Mouse (Mus musculus) Muller cell, postnatal 12 days (primary cell): Measurements from ENCODE around the gene Hist2h4.
"Not testable (repeated sequence)": the region's sequence is repeated elsewhere in the genome, so short reads cannot be mapped to it uniquely, and the experiment has no call there.

Source experiments
- DNase-seq: peaks from one replicate; pipeline ENCODE4 v3.0.0-alpha.2; 2015; ENCODE audit errors: inconsistent ontology term

The Hist2h4 gene

GRCm38 (mm10) chr3:96262979-96263550 is at the start of gene Hist2h4:
TSS of gene Hist2h4 (minus strand) at chr3:96263311.
- peak; percentile 97 for DNase-seq

GRCm38 (mm10) chr3:96312341-96313098 is 49.4 kb upstream of the Hist2h4 start:
- no peak for DNase-seq

GRCm38 (mm10) chr3:96309441-96309840 is 46.3 kb upstream of the Hist2h4 start:
- no peak for DNase-seq

- no peak for DNase-seq
Observed at GRCm38 (mm10) chr3:96306506-96306905, 43.4 kb upstream of the Hist2h4 start.

- no peak for DNase-seq
Observed at GRCm38 (mm10) chr3:96302076-96302475, 39.0 kb upstream of the Hist2h4 start.

GRCm38 (mm10) chr3:96300706-96301529 is 37.8 kb upstream of the Hist2h4 start:
- no peak for DNase-seq

- no peak for DNase-seq
Observed at GRCm38 (mm10) chr3:96299562-96299961, 36.5 kb upstream of the Hist2h4 start.

- DNase-seq = no peak
Observed at GRCm38 (mm10) chr3:96298360-96298759, 35.2 kb upstream of the Hist2h4 start.

GRCm38 (mm10) chr3:96293787-96294186 is 30.7 kb upstream of the Hist2h4 start, which contains the start of gene Fcgr1:
TSS of gene Fcgr1 (minus strand) at chr3:96293969.
- DNase-seq = no peak

- no peak for DNase-seq
Observed at GRCm38 (mm10) chr3:96293368-96293767, 30.3 kb upstream of the Hist2h4 start.

- no peak for DNase-seq
Observed at GRCm38 (mm10) chr3:96292641-96293040, 29.5 kb upstream of the Hist2h4 start.

- not testable (repeated sequence) for DNase-seq
Observed at GRCm38 (mm10) chr3:96290727-96291126, 27.6 kb upstream of the Hist2h4 start.

GRCm38 (mm10) chr3:96289201-96289600 is 26.1 kb upstream of the Hist2h4 start:
- DNase-seq = no peak

GRCm38 (mm10) chr3:96287334-96287733 is 24.2 kb upstream of the Hist2h4 start:
- DNase-seq = not testable (repeated sequence)

GRCm38 (mm10) chr3:96284457-96284856 is 21.3 kb upstream of the Hist2h4 start:
- peak; percentile 62 for DNase-seq

GRCm38 (mm10) chr3:96280660-96281059 is 17.5 kb upstream of the Hist2h4 start:
- DNase-seq = no peak

GRCm38 (mm10) chr3:96277800-96278624 is 14.9 kb upstream of the Hist2h4 start:
- peak; percentile 86 for DNase-seq

GRCm38 (mm10) chr3:96277428-96277799 is 14.3 kb upstream of the Hist2h4 start:
- no peak for DNase-seq

GRCm38 (mm10) chr3:96273591-96274465 is 10.7 kb upstream of the Hist2h4 start:
- DNase-seq = no peak
